Mouse (Mus musculus): Measurements from ENCODE around the gene Apopt1.

The Apopt1 gene

DNA sequence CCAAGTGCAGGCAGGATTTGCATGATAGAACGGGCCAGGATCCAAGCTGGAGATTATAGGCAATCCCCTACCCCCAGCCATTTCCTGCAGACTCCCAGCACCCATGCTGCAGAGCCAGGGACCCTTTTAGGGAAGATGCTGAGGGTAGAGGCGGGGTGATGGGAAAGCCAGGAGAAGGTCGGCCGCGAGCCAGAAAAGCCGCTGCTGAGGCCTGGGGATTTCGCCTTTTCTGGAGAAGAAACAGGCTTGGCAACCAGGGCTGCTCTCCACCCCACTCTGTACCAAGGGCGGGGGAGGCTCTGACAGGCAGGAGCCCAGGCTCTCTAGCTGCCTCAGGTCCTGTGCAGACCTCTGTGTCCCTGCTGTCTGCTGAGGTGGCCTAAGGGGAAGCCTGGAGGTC lies 31.8 kb upstream of the Apopt1 start:
- in situ Hi-C loops (cut with MboI, MseI) = no loop called here

DNA sequence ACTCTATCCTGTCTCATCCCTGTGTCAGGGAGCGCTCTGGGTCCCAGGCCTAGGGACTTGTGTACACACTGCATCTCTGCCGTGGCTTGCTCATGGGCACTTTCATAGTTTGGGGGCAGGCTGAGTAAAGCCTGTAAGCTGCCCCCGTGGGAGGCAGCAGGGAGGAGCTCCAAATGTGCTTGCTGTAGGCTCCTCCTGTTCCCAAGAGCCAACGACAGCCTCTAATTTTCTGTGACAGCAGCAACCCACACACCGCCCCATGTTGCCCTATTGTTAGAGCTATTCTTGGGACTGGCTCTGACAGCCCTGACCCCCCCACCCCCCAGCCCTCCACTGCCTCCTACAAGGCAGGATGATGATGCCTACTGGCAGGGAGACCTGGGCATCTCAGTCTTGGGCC lies 31.1 kb upstream of the Apopt1 start:
- in situ Hi-C loops (cut with MboI, MseI) = no loop called here

DNA sequence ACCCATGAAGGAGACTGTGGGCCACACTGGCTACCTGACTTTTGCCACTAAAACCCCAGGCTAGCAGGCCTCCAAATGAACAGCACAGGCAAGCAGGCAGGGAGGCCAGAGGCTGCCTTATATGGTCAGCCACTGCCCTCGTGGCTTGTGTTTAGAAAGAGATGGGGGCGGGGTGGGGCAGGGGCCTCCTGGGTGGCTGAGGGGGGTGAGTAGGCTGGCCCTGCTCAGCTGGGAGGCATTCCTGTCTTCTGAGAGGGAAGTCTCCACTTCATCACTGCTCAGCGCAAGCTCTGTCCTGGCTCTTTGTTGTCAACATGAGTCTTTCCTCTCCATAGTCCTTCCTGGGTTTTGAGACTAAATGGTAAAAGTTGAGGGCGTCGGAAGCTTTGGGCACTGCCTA lies 30.3 kb upstream of the Apopt1 start:
- in situ Hi-C loops (cut with MboI, MseI) = no loop called here

DNA sequence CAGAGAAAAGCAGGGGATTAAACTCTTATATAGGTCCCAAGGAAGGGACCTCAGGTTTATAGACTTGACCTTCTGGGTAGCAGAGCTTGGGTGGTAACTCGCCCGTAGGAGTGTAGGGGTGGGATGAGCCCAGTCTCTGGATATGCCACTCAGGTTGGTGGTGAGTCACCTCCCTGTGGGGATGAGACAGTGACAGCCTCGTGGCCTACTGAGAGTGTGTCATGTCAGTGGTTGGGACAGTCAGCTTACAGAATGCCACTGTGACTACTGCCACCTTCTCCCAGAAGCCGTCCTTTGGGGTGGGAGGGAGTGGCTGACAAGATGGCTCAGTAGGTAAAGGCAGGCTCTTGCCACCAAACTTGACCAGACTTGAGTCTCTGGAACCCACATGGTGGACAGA lies 26.7 kb upstream of the Apopt1 start:
- in situ Hi-C loops (cut with MboI, MseI) = no loop called here

DNA sequence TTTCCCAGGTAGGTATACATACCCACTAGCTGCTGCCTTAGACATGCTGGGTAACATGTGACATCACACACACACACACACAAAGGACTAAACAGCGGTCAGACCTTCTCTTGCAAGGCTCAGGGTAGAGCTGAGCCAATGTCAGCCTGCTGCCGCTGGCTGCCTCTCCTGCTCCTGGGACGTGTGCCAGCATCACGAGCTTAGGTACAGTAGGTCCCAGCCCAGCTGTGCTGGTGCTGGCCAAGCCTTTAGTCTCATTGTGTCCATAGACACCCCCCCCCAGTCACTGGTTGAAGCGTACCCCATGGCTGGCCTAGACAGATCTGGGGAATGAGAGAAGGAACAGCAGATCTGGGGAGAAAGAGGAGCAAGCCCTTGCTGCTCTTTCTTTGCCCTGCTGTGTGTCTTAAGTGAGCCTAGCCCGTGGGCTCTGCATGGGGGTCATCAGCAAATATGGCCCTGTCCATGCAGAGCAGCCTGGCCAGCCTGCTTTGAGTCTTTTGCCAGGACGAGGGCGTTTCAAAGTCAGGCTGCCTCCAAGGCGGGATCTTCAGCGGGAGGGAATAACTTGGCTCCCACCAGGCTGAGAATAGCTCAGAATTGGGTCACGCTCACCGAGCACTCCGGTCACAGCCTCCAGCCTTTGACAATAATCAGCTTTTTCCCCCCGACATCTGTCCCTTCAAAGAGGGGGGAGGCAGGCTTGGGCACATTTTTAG lies 25.6 kb upstream of the Apopt1 start:
- in situ Hi-C loops (cut with MboI, MseI) = no loop called here

DNA sequence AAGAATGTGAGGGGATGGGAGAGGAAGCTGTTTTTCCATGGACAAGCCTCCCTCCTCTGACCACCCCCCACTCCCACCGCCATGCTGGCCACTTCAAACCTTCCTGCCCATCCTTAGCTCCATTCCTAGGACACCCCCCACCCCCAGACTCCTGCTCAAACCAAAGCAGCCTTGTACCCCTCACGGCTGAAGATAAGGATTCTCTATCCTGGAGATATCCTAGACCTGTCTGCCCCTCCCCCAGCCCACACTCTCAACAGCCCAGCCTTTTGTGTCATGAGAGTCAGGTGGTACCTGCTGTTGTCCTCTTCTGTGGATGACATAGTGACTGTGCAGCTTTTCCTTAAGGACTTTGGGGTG lies 25.0 kb upstream of the Apopt1 start:
- in situ Hi-C loops (cut with MboI, MseI) = no loop called here

DNA sequence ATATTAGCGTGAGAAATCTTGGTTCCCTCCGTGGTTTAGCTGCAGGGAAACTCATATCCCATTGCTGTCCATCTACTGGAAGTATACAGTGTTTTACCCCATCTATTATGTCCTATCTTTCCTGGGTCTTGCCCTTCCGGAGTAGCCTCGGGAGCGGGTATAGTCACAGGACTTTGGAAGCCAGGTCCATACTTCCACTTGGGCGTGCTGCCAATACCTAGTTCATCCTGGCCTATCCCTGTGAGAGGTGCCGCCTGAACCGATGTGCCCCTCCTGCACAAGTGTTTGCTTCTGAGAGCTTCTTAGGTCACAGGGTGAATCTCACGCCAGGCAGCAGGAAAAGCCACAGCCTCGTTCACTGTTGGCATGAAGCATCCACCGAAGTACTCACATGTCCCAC lies 23.6 kb upstream of the Apopt1 start:
- in situ Hi-C loops (cut with MboI, MseI) = no loop called here

DNA sequence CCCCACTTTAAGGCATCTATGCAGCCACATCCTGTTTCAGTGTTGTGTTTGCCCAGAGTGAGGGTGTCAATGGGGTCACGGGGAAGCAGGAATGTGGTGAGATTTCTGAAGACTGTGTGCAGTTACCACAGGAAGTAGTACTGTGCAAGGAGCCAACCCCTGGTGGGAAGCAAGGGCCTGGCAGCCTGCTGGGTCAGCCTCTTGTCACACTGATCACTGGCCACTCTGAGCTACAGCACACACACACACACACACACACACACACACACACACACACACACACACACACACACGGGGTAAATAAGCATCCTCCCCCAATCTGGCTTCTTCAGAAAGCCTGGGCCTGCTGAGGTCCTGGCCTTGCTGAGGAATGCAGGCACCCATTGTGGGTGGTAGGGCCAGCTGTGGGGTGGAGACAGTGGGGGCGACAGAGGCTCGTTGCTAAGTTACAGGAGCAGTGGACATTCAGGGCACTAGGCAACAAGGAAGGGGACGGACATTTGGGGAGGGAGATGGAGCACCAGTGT lies 21.7 kb upstream of the Apopt1 start:
- in situ Hi-C loops (cut with MboI, MseI) = no loop called here

DNA sequence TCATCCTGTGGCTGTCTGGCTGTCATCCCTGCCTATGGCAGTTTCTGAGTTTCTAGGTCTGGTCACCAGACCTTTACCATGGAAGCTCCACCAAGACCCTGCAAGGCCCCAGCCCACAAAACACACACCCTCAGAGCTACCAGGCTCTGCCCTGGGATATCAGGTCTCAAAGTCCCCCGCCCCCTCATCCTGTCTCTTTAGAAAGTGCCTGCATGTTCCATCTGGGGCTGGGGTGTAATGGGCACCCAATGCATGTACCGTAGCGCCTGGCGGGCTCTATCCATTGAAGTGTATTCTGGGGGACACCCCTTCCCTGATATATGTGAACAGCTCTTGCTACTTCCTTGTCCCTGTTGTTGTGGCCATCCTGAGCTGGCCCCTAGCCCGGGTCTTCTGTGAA lies 20.2 kb upstream of the Apopt1 start:
- in situ Hi-C loops (cut with MboI, MseI) = no loop called here

DNA sequence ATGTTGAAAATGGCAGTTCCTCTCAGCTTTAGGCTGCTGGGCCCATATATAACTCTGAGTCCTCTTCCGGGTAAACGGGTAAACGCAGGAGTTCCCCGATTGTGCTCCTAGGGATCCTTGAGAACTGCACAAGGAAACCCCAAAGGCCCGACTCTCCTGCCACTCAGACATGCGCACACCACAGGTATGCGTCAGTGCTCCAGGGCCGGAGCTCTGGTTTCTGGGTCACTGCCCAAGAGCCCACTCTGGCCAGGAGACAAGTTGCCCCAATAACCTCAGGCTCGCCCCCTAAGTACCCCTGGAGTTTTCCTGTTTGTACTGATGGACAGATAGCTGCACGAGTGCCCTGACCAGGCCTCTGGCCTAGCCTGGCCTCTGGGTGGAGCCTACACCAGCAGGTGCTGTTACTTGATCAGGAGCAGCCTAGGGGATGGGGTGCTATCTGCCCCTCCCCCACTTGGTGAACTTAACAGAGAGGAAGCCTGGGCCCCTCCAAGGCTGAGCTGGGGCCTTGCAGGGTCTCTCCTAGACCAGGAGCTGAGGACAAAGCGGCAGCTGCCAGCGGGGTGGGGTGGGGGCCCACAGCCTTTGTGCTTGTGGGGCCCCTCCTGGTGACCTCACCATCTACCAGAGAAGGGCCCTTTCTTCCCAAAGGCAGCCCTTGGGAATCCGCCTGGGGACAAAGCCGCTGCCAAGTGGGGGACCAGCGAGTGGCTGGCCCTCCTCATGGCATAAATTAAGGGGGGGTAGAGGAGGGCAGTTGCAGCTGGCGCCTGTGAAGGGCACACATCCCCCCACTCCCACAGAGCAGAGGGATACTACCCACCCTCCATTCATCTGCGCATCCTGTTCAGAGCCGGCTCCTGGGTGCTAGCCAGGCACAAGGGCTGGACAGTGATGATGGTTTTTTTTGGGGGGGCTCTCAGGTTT lies 19.5 kb upstream of the Apopt1 start:
- in situ Hi-C loops (cut with MboI, MseI) = no loop called here

DNA sequence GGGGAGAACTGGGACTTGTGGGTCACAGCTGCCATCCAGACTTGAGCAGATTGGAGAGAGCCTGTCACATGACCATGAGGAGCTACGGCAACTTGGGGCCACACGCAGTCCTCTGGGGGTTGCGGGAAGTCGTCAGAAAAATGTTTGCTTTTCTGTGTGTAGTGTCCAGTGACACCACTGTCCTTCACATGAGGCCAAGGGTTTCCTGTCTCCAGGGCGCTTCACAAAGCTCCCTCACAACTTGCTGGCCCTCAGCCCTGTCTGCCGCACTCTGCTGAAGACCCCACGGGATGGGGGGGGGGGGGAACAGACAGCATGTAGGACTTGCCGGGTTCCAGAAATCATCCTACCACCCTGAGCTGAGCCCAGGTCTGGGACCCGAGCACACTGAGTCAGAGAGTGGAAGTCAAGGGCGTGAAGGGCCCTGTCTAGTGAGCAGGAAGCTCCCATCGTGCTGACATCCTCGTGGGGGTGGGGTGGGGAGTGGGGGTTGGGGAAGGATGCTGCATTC lies 18.7 kb upstream of the Apopt1 start:
- in situ Hi-C loops (cut with MboI, MseI) = no loop called here

DNA sequence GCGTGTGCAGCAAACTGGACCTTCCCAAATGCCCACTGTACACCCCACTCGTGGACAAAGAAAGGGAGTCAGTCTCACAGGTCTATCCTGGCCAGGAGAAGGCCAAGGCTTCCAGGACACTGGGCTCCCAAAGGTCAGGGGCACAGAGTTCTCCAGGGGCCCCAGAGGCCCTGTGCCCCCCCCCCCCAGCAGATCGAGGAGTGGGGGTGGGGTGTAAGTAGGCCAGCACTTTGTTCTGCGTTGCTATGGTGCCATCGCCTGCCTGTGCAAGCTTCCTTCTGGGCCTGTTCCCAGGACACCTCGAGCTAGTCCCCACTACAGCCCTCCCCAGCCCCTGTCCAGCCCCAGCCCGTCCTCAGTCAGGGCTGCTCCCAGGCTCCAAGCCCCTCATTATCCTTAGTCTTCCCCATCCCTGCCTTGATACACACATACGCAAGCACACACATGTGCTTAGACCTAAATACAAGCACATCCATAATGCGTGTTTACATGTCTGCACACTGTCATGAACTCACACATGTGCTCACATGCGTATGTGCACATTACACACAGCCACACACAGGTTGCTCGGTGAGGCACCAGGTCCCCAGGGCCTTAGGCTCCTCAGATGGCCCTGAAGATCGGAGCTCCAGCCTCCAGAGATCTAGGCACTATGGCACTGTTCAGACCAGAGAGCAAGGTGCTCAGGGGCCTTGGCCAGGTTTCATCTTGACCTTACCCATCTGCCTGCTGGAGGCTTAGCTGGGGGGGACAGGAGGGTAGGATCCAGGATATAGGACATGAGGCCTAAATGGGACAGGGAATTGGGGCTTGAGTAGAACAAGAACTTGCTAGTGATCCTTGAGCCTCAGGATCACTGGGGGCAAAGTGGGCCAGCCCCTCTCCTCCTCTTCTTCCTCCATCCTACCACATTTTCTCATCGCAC lies 17.9 kb upstream of the Apopt1 start:
- in situ Hi-C loops (cut with MboI, MseI) = loop anchor here (5.0 kb wide), 1 partner anchor 43 kb away; no protein-coding TSS in a partner anchor

DNA sequence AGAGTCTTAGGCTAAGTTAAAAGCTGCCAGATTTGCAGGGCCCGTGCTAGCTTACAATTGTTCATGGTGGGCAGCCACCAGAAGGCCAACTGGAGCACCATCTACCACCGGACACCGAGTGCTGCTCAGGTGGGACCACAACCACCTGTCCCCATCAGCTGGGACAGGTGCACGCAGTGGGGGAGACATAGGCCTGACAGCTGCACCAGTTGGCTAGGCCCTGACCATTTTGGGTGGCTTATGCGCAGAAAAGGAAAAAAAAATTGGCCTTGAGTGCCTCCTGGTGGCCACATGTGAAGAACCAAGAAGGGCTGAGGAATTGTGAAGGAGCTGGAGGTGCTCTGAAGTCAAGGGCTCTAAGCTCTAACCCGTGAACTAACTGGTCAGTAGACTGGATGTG lies 16.8 kb upstream of the Apopt1 start:
- in situ Hi-C loops (cut with MboI, MseI) = loop anchor here (5.0 kb wide), 1 partner anchor 44 kb away; no protein-coding TSS in a partner anchor

DNA sequence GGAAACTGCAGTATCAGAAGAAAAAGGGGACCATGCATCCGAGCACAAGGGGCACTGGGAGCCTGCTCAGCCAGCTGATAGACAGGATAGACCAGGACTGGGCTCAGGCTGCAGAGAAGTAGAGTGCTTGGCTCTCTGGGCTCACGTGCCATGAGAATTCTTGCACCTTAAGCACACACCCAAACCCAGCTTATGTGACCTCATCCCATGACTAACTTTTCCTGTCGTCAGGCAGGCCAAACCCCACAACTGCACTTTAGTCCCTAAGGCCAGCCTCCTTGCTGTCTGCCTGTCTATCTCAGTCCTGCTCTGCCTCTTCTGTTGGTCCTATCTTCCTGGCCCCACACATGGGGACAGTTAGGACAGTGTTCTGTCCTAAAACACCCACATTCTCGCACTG lies 15.4 kb upstream of the Apopt1 start:
- in situ Hi-C loops (cut with MboI, MseI) = loop anchor here (5.0 kb wide), 1 partner anchor 45 kb away; no protein-coding TSS in a partner anchor

DNA sequence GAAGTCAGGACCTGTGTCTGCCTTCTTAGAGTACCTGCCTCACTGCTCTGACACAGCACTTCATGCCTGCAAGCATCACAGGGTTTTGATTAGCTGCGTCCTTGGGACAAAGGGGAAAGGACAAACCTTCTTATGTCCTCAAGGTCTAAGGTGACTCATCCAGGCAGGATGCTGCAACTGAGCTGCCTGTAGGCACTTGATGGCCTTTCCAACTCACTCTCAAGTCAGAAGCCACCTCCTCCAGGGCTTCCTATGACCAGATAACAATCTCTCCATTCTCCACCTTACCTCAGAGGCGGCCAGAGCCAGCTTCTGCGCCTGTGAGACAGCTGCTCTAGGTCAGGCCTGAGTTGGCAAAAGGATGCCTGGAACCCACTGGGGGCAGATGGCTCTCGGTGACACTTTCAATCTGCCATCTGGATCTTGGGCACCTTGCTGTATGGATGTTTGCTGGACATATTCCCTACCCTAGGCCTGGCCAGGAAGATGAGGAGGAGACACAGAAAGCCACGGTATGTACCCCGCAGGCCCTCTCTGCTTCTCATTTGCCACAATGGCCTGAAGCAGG lies 14.6 kb upstream of the Apopt1 start:
- in situ Hi-C loops (cut with MboI, MseI) = loop anchor here (5.0 kb wide), 1 partner anchor 46 kb away; no protein-coding TSS in a partner anchor

DNA sequence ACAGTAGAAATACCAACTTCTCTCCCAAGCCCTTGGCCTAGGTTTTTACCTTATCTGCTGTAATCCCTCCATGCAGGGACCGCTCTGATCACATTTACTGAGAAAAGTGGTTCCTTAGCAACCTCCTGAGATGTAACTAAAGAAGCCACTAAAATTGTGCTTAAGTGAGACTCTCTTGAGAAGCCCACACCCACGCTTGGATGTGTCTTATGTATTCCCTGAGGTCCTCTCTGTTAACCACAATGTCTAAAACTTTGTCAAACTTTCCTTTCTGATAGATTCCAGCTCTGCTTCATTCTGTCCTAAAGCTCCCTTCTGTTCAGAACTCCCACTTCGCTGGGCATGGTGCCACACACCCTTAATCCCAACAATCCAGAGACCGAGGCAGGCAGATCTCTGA lies 13.5 kb upstream of the Apopt1 start:
- in situ Hi-C loops (cut with MboI, MseI) = loop anchor here (5.0 kb wide), 1 partner anchor 47 kb away; no protein-coding TSS in a partner anchor

DNA sequence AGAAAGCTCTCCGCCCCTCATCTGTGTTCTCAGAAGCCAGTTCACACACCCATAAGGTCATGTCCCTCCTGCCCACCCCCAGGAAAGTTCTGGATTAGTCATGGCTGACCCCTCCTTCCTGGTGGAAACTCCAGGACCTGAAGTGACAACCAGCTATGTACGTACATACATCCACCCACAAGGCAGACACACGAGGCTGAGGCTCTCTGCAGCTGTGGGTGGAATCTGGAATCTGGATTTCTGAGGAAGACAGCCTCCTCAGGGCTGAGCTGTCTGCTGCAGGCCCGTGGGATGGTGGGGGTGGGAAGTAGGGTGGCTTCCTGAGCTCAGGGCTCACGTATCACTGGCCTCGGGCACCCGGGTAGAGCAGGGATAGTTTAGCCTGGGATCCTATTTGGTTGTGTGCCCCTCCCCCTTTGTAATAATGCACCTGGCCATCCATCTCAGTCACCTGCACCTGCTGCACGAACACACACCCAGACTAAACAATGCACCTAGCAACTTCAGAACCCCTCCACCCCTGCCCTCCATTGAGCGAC lies 12.1 kb upstream of the Apopt1 start:
- in situ Hi-C loops (cut with MboI, MseI) = no loop called here

DNA sequence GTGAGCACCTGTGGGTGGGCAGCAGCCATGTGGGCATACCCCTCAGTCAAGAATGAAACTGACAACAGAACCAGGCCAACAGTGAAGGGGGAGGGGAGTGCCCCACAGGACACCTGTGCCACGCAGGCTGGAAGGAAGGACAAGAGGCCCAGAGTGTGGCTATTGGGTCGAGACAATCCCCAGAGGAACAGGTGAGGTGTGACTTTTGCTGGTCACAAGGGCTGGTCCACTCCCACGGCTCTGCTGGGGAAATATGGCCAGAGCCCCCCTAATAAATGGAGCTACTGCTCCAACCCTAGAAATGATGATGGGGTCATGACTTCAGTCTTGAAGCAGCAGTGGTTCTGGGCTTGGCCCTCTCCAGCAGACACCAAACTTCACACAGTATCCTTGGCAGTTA lies 9.8 kb upstream of the Apopt1 start:
- in situ Hi-C loops (cut with MboI, MseI) = no loop called here

DNA sequence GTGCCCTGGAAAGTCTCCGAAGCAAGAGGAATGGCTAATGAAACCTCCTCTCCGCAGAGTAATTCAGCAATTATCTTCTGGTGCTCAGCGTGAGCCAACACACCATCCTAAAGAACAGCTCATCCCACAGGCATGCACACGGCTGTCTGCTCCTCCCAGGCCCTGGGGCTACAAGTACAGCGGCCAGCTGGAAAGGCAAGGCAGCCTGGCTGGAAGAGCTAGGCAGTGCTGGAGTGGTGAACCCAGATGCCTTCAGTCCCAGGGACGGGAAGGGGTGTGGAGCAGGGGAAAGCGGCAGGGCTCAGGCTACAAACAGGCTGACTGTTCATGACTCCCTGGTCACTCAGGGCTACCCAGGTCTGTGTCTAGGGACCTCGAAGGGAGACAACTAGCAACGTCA lies 8.5 kb upstream of the Apopt1 start:
- in situ Hi-C loops (cut with MboI, MseI) = no loop called here

DNA sequence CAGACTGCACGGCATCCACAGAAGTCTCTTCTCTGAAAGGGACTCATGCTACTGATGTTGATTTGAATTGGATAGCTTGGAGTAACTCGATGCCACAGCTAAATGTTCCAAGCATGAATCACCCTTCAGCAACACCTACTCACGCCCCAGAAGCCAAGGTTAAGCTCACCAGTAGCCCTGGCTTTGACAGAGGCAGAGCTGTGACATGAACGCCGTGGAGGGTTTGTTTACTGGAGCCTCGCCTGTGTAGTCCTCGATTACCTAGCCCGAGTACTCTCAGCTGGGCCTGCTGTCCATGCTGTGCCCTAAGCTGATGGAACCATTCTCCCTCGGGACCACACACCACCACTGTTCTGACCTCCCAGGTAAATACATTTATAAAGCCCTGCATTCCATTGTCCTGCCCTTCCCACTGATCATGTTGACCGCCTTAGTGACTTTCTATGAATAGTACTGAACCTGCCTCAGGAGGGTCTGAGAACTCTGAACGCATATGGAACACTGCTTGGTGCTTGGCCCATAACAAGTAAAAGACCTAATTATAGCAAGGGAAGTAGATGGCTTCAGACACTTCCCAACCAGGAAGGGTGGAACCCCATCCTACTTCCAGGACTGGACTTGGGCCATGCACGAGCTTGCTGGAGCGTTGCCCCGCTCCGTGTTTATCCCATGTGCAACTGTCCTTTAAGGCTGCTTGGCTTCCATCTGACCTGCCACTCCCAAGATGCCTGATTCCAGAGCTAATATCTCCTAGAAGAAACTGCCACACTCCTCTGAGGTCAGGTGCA lies 7.7 kb upstream of the Apopt1 start:
- in situ Hi-C loops (cut with MboI, MseI) = no loop called here

Data from regulatory T cell (primary cell).